Mouse (Mus musculus) T-cell, adult 2 months (primary cell): ENCODE measurements at regions not wholly inside any gene's neighbourhood (a gene's known extent, or its start where the extent isn't known, plus 50 kb on each side); places are given as distances from the start of the nearest gene placed in this dataset.
"Not testable (repeated sequence)": the region's sequence is repeated elsewhere in the genome, so short reads cannot be mapped to it uniquely, and the experiment has no call there.

Experiments
- DNase-seq: peaks from one replicate; pipeline ENCODE4 v3.0.0; 2022; ENCODE audit warnings: low spot score

GRCm38 (mm10) chr13:5920422-5920821, 59.1 kb downstream of the Klf6 start:
- no peak for DNase-seq

- no peak for DNase-seq
Measured at GRCm38 (mm10) chr13:5931433-5931832, 70.2 kb downstream of the Klf6 start.

- DNase-seq = no peak
Measured at GRCm38 (mm10) chr13:5937436-5937835, 76.2 kb downstream of the Klf6 start.

- DNase-seq = no peak
Measured at GRCm38 (mm10) chr13:5937970-5938369, 76.7 kb downstream of the Klf6 start.

- no peak for DNase-seq
Measured at GRCm38 (mm10) chr13:5939368-5939767, 78.1 kb downstream of the Klf6 start.

- DNase-seq = no peak
Measured at GRCm38 (mm10) chr13:5952863-5953262, 91.6 kb downstream of the Klf6 start.

- DNase-seq = not testable (repeated sequence)
Measured at GRCm38 (mm10) chr13:5955121-5955520, 93.8 kb downstream of the Klf6 start.

GRCm38 (mm10) chr13:5956145-5956544, 94.9 kb downstream of the Klf6 start:
- DNase-seq = peak; percentile 1

GRCm38 (mm10) chr13:5962947-5963346, 101.7 kb downstream of the Klf6 start:
- DNase-seq = no peak

GRCm38 (mm10) chr13:5964626-5965025, 103.3 kb downstream of the Klf6 start:
- DNase-seq = no peak

GRCm38 (mm10) chr13:5978615-5979014, 117.3 kb downstream of the Klf6 start:
- no peak for DNase-seq

GRCm38 (mm10) chr13:5987491-5987890, 126.2 kb downstream of the Klf6 start:
- DNase-seq = no peak

GRCm38 (mm10) chr13:5988407-5988806, 127.1 kb downstream of the Klf6 start:
- no peak for DNase-seq

- DNase-seq = no peak
Measured at GRCm38 (mm10) chr13:6000559-6001217, 139.4 kb downstream of the Klf6 start.

- DNase-seq = no peak
Measured at GRCm38 (mm10) chr13:6001218-6001564, 139.9 kb downstream of the Klf6 start.

GRCm38 (mm10) chr13:6005901-6006300, 144.6 kb downstream of the Klf6 start:
- DNase-seq = no peak

- DNase-seq = no peak
Measured at GRCm38 (mm10) chr13:6009671-6010070, 148.4 kb downstream of the Klf6 start.

- DNase-seq = no peak
Measured at GRCm38 (mm10) chr13:6027207-6027606, 165.9 kb downstream of the Klf6 start.

GRCm38 (mm10) chr13:6028878-6029277, 167.6 kb downstream of the Klf6 start:
- DNase-seq = no peak

GRCm38 (mm10) chr13:6029461-6029860, 168.2 kb downstream of the Klf6 start:
- DNase-seq = no peak

- no peak for DNase-seq
Measured at GRCm38 (mm10) chr13:6030128-6030527, 168.8 kb downstream of the Klf6 start.

GRCm38 (mm10) chr13:6040132-6040531, 178.8 kb downstream of the Klf6 start:
- DNase-seq = no peak

GRCm38 (mm10) chr13:6040663-6041062, 179.4 kb downstream of the Klf6 start:
- DNase-seq = no peak

- no peak for DNase-seq
Measured at GRCm38 (mm10) chr13:6042495-6042894, 181.2 kb downstream of the Klf6 start.
